Mouse (Mus musculus) thymus, adult 2 months (tissue): ENCODE data around the gene Zfp598.

ENCODE experiments used
- CTCF ChIP-seq: fragments of 200-500 bp; IDR thresholded peaks from 2 replicates; pipeline ENCODE4 v1.5.1; 2012; ENCODE audit warnings: mild to moderate bottlenecking, control low read depth, low read length, moderate library complexity, borderline replicate concordance; ENCODE audit not compliant: control insufficient read depth, poor library complexity, insufficient read depth; ENCODE audit errors: extremely low read depth
- POLR2A ChIP-seq: fragments of 200-500 bp; IDR thresholded peaks from 2 replicates; pipeline ENCODE4 v1.6.1; 2012; ENCODE audit warnings: mild to moderate bottlenecking, low read length, control low read depth, moderate library complexity; ENCODE audit not compliant: control insufficient read depth, poor library complexity, insufficient read depth; ENCODE audit errors: extremely low read depth

DNA sequence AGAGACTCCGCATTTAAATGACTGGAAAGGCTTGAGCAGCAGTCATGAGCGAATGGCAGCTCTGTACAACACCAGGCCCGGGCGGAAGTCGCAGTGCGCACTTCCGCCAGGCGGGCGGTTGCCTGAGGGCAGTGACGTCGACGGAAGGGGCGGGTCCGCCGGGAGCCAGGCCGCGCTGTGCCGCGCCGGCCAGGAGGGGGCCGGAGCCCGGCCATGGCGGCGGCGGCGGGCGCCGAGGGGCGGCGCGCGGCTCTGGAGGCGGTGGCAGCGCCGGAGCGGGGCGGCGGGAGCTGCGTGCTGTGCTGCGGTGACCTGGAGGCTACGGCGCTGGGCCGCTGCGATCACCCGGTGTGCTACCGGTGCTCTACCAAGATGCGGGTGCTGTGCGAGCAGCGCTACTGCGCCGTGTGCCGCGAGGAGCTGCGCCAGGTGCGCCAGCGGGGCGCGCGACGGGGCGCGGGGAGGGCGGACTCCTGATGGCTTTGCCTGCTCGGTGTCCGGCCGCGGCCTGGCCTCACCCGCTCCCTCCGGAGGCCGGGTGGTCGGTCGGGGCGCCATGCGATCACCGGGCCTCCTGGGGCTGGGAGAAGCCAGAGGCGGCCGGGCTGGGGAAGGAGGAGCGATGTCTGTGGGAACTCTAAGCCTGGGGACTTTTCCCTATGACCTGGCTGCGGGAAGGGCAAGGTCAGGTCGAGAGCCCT lies at the start of gene Zfp598:
- TF ChIP-seq CTCF (peak; percentile 77), POLR2A (peak; percentile 96)
